Mouse (Mus musculus) left cerebral cortex, postnatal 4 days (tissue): ENCODE data around the gene Gnas. TPM values are rescaled to one million over a fixed set of nuclear protein-coding genes. Genes with fewer than 3 reads are reported as not detected.
"Not testable (repeated sequence)": the region's sequence is repeated elsewhere in the genome, so short reads cannot be mapped to it uniquely, and the experiment has no call there.

Experiments
- DNase-seq: peaks from one replicate; pipeline ENCODE4 v3.0.0-alpha.2; 2022
- intact Hi-C: fragments of 180-260 bp; cut with DNase I; formaldehyde crosslinking; loops from one replicate; pipeline ENCODE4 v1.15.1; 2025
- total RNA-seq, 2 experiments: library from RNA; stranded (reverse); gene quantifications; 2 replicates each; pipeline ENCODE4 v1.2.3; 2021

Gene Gnas
- total RNA-seq, 2 experiments from 2014 or later = 1,551 to 1,677 TPM

GRCm38 (mm10) chr2:174291662-174292030 lies 7.5 kb downstream of the Gnas start:
- intact Hi-C loops = loop anchor here (5.0 to 10.0 kb wide), 2 partner anchors 214 to 557 kb away; partner anchors contain the start of genes Stx16 and Vapb
- no peak for DNase-seq

GRCm38 (mm10) chr2:174294457-174294856 lies 10.3 kb downstream of the Gnas start:
- DNase-seq = no peak
- intact Hi-C loops = loop anchor here (5.0 to 10.0 kb wide), 2 partner anchors 217 to 560 kb away; partner anchors contain the start of genes Stx16 and Vapb

DNA sequence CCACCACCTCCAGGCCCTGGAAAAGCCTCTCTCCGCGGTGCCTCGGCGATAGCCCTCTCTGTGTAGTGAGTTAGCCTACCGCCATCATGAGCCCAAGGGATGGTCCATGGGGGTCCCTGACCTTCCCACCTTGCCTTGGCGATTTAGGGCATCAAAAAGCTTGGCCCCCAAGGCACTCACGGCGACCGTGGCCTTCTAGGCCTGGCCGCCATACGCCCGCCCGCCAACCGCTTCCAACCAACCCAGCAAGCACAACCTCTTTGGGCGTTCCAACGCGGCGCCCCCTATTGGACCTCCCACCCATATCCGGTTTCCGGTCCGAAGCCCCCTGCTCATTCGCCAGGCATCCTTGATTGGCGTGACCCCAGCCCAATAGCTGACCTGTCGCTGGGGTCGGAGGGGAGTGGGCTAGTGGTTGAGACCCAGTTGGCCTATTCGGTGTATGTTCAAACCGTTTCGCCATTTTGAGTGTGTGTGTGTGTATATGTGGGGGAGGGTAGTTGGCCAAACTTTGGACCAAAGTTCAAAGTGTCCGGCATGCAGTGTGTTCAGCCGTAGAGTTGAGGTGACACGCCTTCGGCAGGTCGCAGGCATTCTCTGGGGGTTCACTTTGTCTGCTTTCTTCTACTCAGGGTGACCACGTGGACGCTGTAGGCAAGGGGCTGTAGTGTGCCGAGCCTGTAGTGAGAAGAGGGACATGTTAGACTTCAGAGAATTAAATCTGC lies 11.2 kb downstream of the Gnas start:
- intact Hi-C loops = loop anchor here (10.0 kb wide), 1 partner anchor 561 kb away; the partner anchor contains the start of gene Vapb
- peak; percentile 97 for DNase-seq

DNA sequence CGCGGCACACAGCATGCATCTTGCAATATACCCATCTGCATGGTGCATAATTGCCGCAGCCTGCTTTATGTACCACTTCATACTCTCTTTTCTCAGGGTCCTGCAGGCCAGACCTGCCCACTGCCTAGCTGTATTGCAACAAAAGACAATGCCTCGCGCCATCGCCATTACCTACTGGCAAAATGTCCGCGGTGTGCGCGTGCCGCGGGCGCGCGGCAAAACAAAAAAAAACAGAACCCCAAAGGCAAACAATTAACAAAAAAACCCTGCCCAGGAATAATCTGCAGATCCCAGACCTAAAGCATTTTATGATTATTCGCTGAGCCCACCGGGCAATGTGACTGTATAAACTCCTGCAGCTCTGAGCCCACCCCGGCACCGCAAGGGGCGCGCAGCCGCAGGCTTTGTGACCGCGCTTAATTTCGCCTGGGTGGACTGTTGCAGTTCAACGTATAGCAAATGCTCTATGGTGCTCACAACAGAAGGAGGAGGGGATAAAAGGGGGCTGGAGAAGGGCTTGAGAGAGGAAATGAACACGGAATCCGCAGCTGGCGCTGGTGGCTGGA lies 11.9 kb downstream of the Gnas start:
- intact Hi-C loops = loop anchor here (10.0 kb wide), 1 partner anchor 561 kb away; the partner anchor contains the start of gene Vapb
- no peak for DNase-seq

- DNase-seq = no peak
- intact Hi-C loops = loop anchor here (10.0 kb wide), 1 partner anchor 562 kb away; the partner anchor contains the start of gene Vapb
Measured at GRCm38 (mm10) chr2:174297086-174297571, 13.0 kb downstream of the Gnas start.

- DNase-seq = no peak
- intact Hi-C loops = loop anchor here (10.0 kb wide), 1 partner anchor 563 kb away; the partner anchor contains the start of gene Vapb
Measured at GRCm38 (mm10) chr2:174297851-174298250, 13.7 kb downstream of the Gnas start.

GRCm38 (mm10) chr2:174298471-174298870 lies 14.4 kb downstream of the Gnas start:
- no peak for DNase-seq

GRCm38 (mm10) chr2:174299091-174299770 lies 15.1 kb downstream of the Gnas start:
- intact Hi-C loops = loop anchor here (10.0 kb wide), 1 partner anchor 564 kb away; the partner anchor contains the start of gene Vapb
- DNase-seq = no peak

More at GRCm38 (mm10) chr2:174298471-174298870, 14.4 kb downstream of the Gnas start:
- intact Hi-C loops = loop anchor here (10.0 kb wide), 1 partner anchor 564 kb away; the partner anchor contains the start of gene Vapb

- DNase-seq = no peak
- intact Hi-C loops = loop anchor here (10.0 kb wide), 1 partner anchor 565 kb away; the partner anchor contains the start of gene Vapb
Measured at GRCm38 (mm10) chr2:174299771-174300160, 15.6 kb downstream of the Gnas start.

DNA sequence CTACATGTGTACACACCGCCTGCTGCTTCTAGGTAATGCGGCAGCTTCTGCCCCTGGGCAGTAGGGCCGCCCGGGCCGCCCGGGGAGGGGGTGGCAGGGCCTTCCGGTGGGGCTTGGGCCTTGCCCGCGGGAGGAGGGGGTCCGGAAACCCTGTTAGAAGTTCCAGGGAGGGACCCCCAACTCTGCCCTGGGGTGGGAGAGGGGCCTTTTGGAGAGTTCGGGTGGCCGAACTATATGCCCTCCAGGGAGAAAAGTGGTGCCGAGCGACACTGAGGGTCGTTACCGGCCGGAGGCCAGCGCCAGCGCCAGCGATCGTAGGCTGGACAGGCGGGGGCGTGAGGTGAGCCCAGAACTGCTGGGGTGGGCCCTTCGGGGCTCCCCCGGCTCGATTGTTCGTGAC lies 16.1 kb downstream of the Gnas start:
- no peak for DNase-seq

GRCm38 (mm10) chr2:174300666-174301065 lies 16.5 kb downstream of the Gnas start:
- DNase-seq = no peak
- intact Hi-C loops = no loop called here

More for the DNA sequence above, 16.1 kb downstream of the Gnas start:
- intact Hi-C loops = no loop called here

DNA sequence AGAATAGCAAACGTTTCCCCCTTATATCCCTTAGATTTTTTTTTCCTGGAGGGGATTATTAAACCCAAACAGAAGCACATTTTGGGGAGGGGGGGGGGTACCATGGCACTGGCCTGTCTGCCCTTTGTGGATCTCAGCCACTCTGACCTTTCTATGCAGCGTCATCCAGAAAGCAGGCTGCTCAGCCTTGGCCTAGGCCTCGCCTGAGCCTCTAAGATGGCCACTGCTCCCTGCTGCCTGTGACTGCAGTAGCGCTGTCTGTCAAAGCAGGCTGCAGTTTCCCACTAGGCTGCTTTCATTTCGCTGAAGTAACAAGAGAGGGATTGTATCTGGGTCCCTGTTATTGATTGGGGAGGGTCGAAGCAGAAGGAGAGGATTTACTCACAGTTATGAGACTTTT lies 18.4 kb downstream of the Gnas start:
- intact Hi-C loops = no loop called here
- DNase-seq = no peak

DNA sequence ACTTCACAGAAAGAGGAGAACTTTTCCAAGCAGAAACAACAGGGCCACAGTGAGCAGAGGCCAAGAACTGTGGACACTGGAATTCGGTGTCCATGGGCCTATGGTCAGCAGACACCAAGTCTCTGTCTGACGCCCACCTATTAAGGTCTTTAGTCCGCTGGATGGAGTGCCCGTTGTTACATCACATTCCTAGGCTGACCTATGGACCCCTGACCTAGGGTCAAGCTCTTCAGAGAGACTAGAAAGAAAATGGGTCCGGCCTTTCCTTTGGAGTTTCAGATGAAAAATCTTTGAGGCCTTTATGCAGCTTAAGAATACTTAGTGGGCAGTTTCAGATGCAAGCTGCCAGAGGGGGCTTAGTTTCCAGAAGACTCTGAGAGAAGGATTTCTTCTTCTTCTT lies 21.5 kb downstream of the Gnas start:
- intact Hi-C loops = no loop called here
- DNase-seq = no peak

DNA sequence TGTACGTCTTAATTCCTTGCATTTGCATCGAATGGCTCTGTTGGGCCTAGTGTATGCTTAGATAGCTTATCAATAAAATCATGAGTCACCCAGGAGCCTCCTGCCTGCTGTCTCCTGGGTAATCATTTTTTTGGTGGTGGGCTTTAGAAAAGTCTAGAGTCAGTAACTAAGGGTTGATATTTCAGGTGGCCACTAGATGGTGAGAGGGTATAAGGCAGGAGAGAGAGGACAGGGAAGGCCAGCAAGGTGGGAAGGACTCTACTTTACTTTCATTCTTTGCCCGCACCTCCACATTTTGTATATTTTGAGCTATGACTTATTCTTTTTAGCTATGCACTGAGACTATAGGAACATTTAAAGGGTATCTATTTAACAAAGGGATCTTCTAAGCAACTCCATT lies 23.8 kb downstream of the Gnas start:
- no peak for DNase-seq
- intact Hi-C loops = no loop called here

GRCm38 (mm10) chr2:174310913-174311514 lies 26.9 kb downstream of the Gnas start:
- intact Hi-C loops = loop anchor here (2.0 kb wide), 2 partner anchors 364 to 590 kb away; no protein-coding TSS in a partner anchor

GRCm38 (mm10) chr2:174311613-174312012 lies 27.5 kb downstream of the Gnas start:
- intact Hi-C loops = loop anchor here (2.0 kb wide), 3 partner anchors 363 to 589 kb away; no protein-coding TSS in a partner anchor
- DNase-seq = no peak

More at GRCm38 (mm10) chr2:174310913-174311514, 26.9 kb downstream of the Gnas start:
- peak; percentile 71 for DNase-seq

GRCm38 (mm10) chr2:174312118-174312647 lies 28.1 kb downstream of the Gnas start:
- intact Hi-C loops = loop anchor here (2.0 kb wide), 1 partner anchor 547 kb away; no protein-coding TSS in a partner anchor

DNA sequence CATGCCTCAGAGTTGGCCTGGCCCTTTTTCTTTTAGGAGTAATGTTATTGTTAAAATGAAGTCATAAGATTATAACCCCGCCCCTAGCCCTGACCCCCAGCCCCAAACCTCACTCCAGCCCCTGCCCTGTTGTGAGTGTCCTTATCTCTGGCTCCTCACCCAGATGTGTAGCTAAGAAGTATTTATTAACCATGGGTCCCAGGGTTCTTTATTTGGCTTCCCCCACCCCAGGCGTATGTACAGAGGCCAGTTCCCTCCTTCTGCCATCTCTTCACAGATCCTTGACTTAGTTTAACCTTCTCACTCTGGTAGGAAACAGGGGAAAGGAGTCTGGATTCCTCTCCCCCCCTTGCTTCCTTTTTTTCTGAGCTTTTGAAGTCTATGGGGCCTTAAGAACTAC lies 28.5 kb downstream of the Gnas start:
- intact Hi-C loops = loop anchor here (2.0 kb wide), 1 partner anchor 546 kb away; no protein-coding TSS in a partner anchor
- no peak for DNase-seq

More at GRCm38 (mm10) chr2:174312118-174312647, 28.1 kb downstream of the Gnas start:
- DNase-seq = peak; percentile 79

DNA sequence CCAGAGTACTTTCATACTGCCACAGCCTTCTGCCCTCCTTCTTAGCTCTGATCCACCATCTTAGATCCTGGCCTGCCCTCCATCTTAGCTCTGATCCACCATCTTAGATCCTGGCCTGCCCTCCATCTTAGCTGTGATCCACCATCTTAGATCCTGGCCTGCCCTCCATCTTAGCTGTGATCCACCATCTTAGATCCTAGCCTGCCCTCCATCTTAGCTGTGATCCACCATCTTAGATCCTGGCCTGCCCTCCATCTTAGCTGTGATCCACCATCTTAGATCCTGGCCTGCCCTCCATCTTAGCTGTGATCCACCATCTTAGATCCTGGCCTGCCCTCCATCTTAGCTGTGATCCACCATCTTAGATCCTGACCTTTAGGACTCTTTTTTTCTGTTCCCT lies 31.3 kb downstream of the Gnas start:
- DNase-seq, intact Hi-C loops: not testable (repeated sequence)

- intact Hi-C loops = no loop called here
Measured at GRCm38 (mm10) chr2:174316661-174317060, 32.5 kb downstream of the Gnas start.

More at GRCm38 (mm10) chr2:174316661-174317060, 32.5 kb downstream of the Gnas start:
- no peak for DNase-seq
